Mouse (Mus musculus) MEL (cell line): ENCODE measurements around the gene Sap18b. TPM values are rescaled to one million over a fixed set of nuclear protein-coding genes. Genes with fewer than 3 reads are reported as not detected.

Source experiments
- DNase-seq: peaks from one replicate; pipeline ENCODE4 v3.0.0; 2011; ENCODE audit warnings: low read depth, low spot score
- H3K27ac ChIP-seq: 2 replicates; pipeline ENCODE4 v1.5.1; 2012; ENCODE audit warnings: low read depth, mild to moderate bottlenecking, control low read depth, low read length, moderate library complexity; ENCODE audit not compliant: control insufficient read depth
- H3K27me3 ChIP-seq, 2 experiments: fragments of 150-350 bp in 1 of 2; sonication (generic) in 1 of 2; 2 replicates each; pipeline ENCODE4 v1.6.1; 2012; ENCODE audit warnings: low read length in 2 of 2, mild to moderate bottlenecking in 2 of 2, improper control_type of control experiment in 1 of 2, moderate library complexity in 1 of 2; ENCODE audit not compliant: insufficient read depth in 2 of 2, control insufficient read depth in 1 of 2
- H3K36me3 ChIP-seq, 2 experiments: 2 replicates each; pipeline ENCODE4 v1.6.1; 2012 to 2014; ENCODE audit warnings: low read length in 2 of 2, improper control_type of control experiment in 1 of 2, inconsistent platforms in 1 of 2, mild to moderate bottlenecking in 1 of 2; ENCODE audit not compliant: insufficient read depth in 2 of 2, control insufficient read depth in 1 of 2
- H3K4me1 ChIP-seq, 2 experiments: fragments of 150-350 bp in 1 of 2; sonication (generic) in 1 of 2; 2 replicates each; pipeline ENCODE4 v1.6.1; 2012; ENCODE audit warnings: low read length in 2 of 2, improper control_type of control experiment in 1 of 2, mild to moderate bottlenecking in 1 of 2; ENCODE audit not compliant: insufficient read depth in 2 of 2, control insufficient read depth in 1 of 2
- H3K4me3 ChIP-seq, 2 experiments: fragments of 150-350 bp in 1 of 2; sonication (generic) in 1 of 2; 2 replicates each; pipeline ENCODE4 v1.5.1; 2012; ENCODE audit warnings: low read depth in 2 of 2, low read length in 2 of 2, mild to moderate bottlenecking in 2 of 2, moderate library complexity in 2 of 2, control low read depth in 1 of 2, improper control_type of control experiment in 1 of 2; ENCODE audit not compliant: control insufficient read depth in 1 of 2, insufficient read depth in 1 of 2
- H3K79me2 ChIP-seq: 2 replicates; pipeline ENCODE4 v1.6.1; 2012; ENCODE audit warnings: mild to moderate bottlenecking, low read length, moderate library complexity; ENCODE audit not compliant: control insufficient read depth, poor library complexity, insufficient read depth
- H3K9ac ChIP-seq: 2 replicates; pipeline ENCODE4 v1.6.1; 2012; ENCODE audit warnings: low read depth, mild to moderate bottlenecking, control low read depth, low read length, moderate library complexity; ENCODE audit not compliant: control insufficient read depth, poor library complexity, severe bottlenecking
- H3K9me3 ChIP-seq: fragments of 150-350 bp; sonication (generic); replicated peaks from 2 replicates; pipeline ENCODE4 v1.6.1; 2012; ENCODE audit warnings: mild to moderate bottlenecking, low read length, improper control_type of control experiment, moderate library complexity; ENCODE audit not compliant: insufficient read depth
- BHLHE40 ChIP-seq: IDR thresholded peaks from 2 replicates; pipeline ENCODE4 v1.6.1; 2012; ENCODE audit warnings: low read depth, mild to moderate bottlenecking, inconsistent platforms, low read length, improper control_type of control experiment, borderline replicate concordance
- CHD1 ChIP-seq: IDR thresholded peaks from 2 replicates; pipeline ENCODE4 v1.6.1; 2012; ENCODE audit warnings: low read depth, mild to moderate bottlenecking, inconsistent platforms, low read length, improper control_type of control experiment
- CTCF ChIP-seq, 3 experiments: IDR thresholded peaks in 2 of 3; conservative IDR thresholded peaks in 1 of 3; 2 replicates each; pipeline ENCODE4 v1.5.1; 2011 to 2012; ENCODE audit warnings: low read length in 3 of 3, low read depth in 2 of 3, mild to moderate bottlenecking in 2 of 3, improper control_type of control experiment in 1 of 3, inconsistent platforms in 1 of 3, mixed read lengths in 1 of 3, moderate library complexity in 1 of 3; ENCODE audit not compliant: control insufficient read depth in 1 of 3, insufficient read depth in 1 of 3, poor library complexity in 1 of 3, severe bottlenecking in 1 of 3
- E2F4 ChIP-seq: IDR thresholded peaks from 2 replicates; pipeline ENCODE4 v1.6.1; 2011; ENCODE audit warnings: low read depth, low read length, improper control_type of control experiment, borderline replicate concordance
- EP300 ChIP-seq, 2 experiments: IDR thresholded peaks; 2 replicates each; pipeline ENCODE4 v1.6.1; 2011; ENCODE audit warnings: improper control_type of control experiment in 2 of 2, low read length in 2 of 2, low read depth in 1 of 2, mild to moderate bottlenecking in 1 of 2
- GATA1 ChIP-seq: IDR thresholded peaks from 2 replicates; pipeline ENCODE4 v1.6.1; 2011; ENCODE audit warnings: low read depth, low read length, improper control_type of control experiment
- HCFC1 ChIP-seq: IDR thresholded peaks from 2 replicates; pipeline ENCODE4 v1.6.1; 2012; ENCODE audit warnings: low read depth, mild to moderate bottlenecking, inconsistent platforms, low read length, improper control_type of control experiment, moderate library complexity
- JUND ChIP-seq: IDR thresholded peaks from 2 replicates; pipeline ENCODE4 v1.6.1; 2011; ENCODE audit warnings: low read depth, mild to moderate bottlenecking, improper control_type of control experiment, low read length
- MEF2A ChIP-seq: IDR thresholded peaks from 2 replicates; pipeline ENCODE4 v1.6.1; 2014; ENCODE audit warnings: low read depth, mild to moderate bottlenecking, inconsistent platforms, low read length, improper control_type of control experiment; ENCODE audit not compliant: poor library complexity, insufficient replicate concordance, severe bottlenecking; ENCODE audit errors: extremely low read depth
- MXI1 ChIP-seq: IDR thresholded peaks from 2 replicates; pipeline ENCODE4 v1.6.1; 2011; ENCODE audit warnings: mild to moderate bottlenecking, low read depth, low read length, improper control_type of control experiment
- MYB ChIP-seq: IDR thresholded peaks from 2 replicates; pipeline ENCODE4 v1.6.1; 2011; ENCODE audit warnings: mild to moderate bottlenecking, low read depth, low read length, improper control_type of control experiment
- NRF1 ChIP-seq: IDR thresholded peaks from 2 replicates; pipeline ENCODE4 v1.6.1; 2014; ENCODE audit warnings: low read depth, mild to moderate bottlenecking, inconsistent platforms, low read length, improper control_type of control experiment, moderate library complexity; ENCODE audit not compliant: poor library complexity, insufficient read depth, severe bottlenecking
- POLR2AphosphoS2 ChIP-seq: IDR thresholded peaks from 2 replicates; pipeline ENCODE4 v1.6.1; 2011; ENCODE audit warnings: low read length, improper control_type of control experiment
- TAL1 ChIP-seq: IDR thresholded peaks from 2 replicates; pipeline ENCODE4 v1.6.1; 2012; ENCODE audit warnings: mild to moderate bottlenecking, inconsistent platforms, low read length, moderate library complexity, mixed read lengths
- TBP ChIP-seq: IDR thresholded peaks from 2 replicates; pipeline ENCODE4 v1.8.0; 2011; ENCODE audit warnings: low read depth, low read length, improper control_type of control experiment
- TCF12 ChIP-seq: IDR thresholded peaks from 2 replicates; pipeline ENCODE4 v1.6.1; 2014; ENCODE audit warnings: low read depth, mild to moderate bottlenecking, inconsistent platforms, low read length, improper control_type of control experiment, moderate library complexity
- UBTF ChIP-seq: IDR thresholded peaks from 2 replicates; pipeline ENCODE4 v1.6.1; 2012; ENCODE audit warnings: low read depth, mild to moderate bottlenecking, inconsistent platforms, low read length, improper control_type of control experiment, moderate library complexity, borderline replicate concordance; ENCODE audit not compliant: insufficient read depth
- USF2 ChIP-seq, 2 experiments: IDR thresholded peaks; 2 replicates each; pipeline ENCODE4 v1.6.1; 2011 to 2012; ENCODE audit warnings: improper control_type of control experiment in 2 of 2, low read length in 2 of 2, borderline replicate concordance in 1 of 2, inconsistent platforms in 1 of 2, low read depth in 1 of 2, mild to moderate bottlenecking in 1 of 2; ENCODE audit not compliant: insufficient read depth in 1 of 2
- ZC3H11A ChIP-seq: IDR thresholded peaks from 2 replicates; pipeline ENCODE4 v1.6.1; 2012; ENCODE audit warnings: low read depth, mild to moderate bottlenecking, inconsistent platforms, low read length, improper control_type of control experiment
- ZKSCAN1 ChIP-seq: IDR thresholded peaks from 2 replicates; pipeline ENCODE4 v1.6.1; 2012; ENCODE audit warnings: low read depth, mild to moderate bottlenecking, inconsistent platforms, low read length, improper control_type of control experiment, moderate library complexity
- polyA plus RNA-seq, 2 experiments: library from polyadenylated mRNA; stranded (reverse) in 1 of 2; unstranded in 1 of 2; fragments of >175 nt in 1 of 2; fragments of >200 nt in 1 of 2; gene quantifications; 2 replicates each; pipeline versions ENCODE4 v1.2.1 to v1.2.4; 2012; ENCODE audit warnings: low replicate concordance in 2 of 2, low read depth in 1 of 2; ENCODE audit not compliant: insufficient read length in 2 of 2, insufficient read depth in 1 of 2, missing spikeins in 1 of 2
- total RNA-seq: library from RNA; depleted of rRNA; stranded (reverse); fragments of 300-350 nt; gene quantifications from 2 replicates; pipeline ENCODE4 v1.2.3, GENCODE M21; 2012

Sap18b gene
- total and polyA plus RNA-seq, 3 experiments = 182 to 354 TPM; not detected in 1

- TF ChIP-seq NRF1 = no peak
- peak; percentile 45; the same call in 1 of the 2 replicates for TF ChIP-seq POLR2AphosphoS2
- TF ChIP-seq HCFC1 = peak; percentile 99
- peak; percentile 74 for TF ChIP-seq TBP
- TF ChIP-seq EP300 (IDR thresholded peaks at IDR 0.05; ENCODE audit: low read depth in 1 of 2, low read length in 2 of 2) = no peak
These were observed 17.3 kb upstream of the Sap18b start (continued) for GRCm38 (mm10) chr8:95807861-95808260.

- H3K9ac ChIP-seq = no peak overlapping the region
- peaks cover 7 to 31% of the 10 kb centered on the region in 2 experiments; a peak in 3 of 4 replicates for H3K36me3 ChIP-seq
- no peak overlapping the region for H3K4me3 ChIP-seq
- H3K4me1 ChIP-seq = peaks cover 12 to 27% of the 10 kb centered on the region in 2 experiments
- H3K27me3 ChIP-seq = no peaks in the 10 kb centered on the region
- H3K9me3 ChIP-seq = no peaks in the 10 kb centered on the region
- TF ChIP-seq ZC3H11A (no peak), TCF12 (no peak), UBTF (no peak), CTCF (IDR thresholded peaks at IDR 0.05 in 2 of 3, conservative IDR thresholded peaks at IDR 0.05 in 1 of 3; ENCODE audit: control insufficient read depth in 1 of 3, insufficient read depth in 1 of 3, low read depth in 2 of 3, low read length in 3 of 3, poor library complexity in 1 of 3, severe bottlenecking in 1 of 3) (no peak), E2F4 (no peak), MXI1 (no peak), CHD1 (no peak), EP300 (IDR thresholded peaks at IDR 0.05; ENCODE audit: low read depth in 1 of 2, low read length in 2 of 2) (no peak), TAL1 (no peak), GATA1 (no peak), JUND (no peak), MEF2A (no peak), POLR2AphosphoS2 (no peak), ZKSCAN1 (no peak), MYB (no peak), BHLHE40 (no peak), USF2 (IDR thresholded peaks at IDR 0.05; ENCODE audit: borderline replicate concordance in 1 of 2, insufficient read depth in 1 of 2, low read depth in 1 of 2, low read length in 2 of 2) (no peak)
- peaks cover 38% of the 10 kb centered on the region for H3K79me2 ChIP-seq
- no peak for DNase-seq
- no peak overlapping the region for H3K27ac ChIP-seq
These were observed 16.5 kb upstream of the Sap18b start for GRCm38 (mm10) chr8:95808631-95809030.
